Mouse (Mus musculus): ENCODE data around the gene Samd4b.

DNA sequence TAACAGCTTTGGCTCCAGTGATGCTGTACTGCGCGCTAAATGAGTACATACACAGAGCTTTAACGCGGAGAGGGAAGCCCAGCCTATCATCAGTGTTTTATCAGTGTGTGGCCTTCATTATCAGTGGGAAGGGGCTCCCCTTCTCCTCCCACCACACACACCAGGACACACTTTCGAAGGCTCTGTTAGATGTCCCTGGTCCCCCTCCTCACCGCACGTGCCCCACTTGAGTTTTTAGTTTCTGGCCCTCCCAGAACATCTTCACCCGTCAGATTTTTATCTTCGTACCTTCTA is 720 bp downstream of the Samd4b start:
- no peak for TF ChIP-seq HCFC1 (IDR thresholded peaks at IDR 0.05; ENCODE audit: borderline replicate concordance, insufficient read depth, low read length)
- TF ChIP-seq MAFK (IDR thresholded peaks at IDR 0.05; ENCODE audit: insufficient read depth, low read depth, low read length) = no peak
- TF ChIP-seq CHD2 (IDR thresholded peaks at IDR 0.05; ENCODE audit: low read depth, low read length) = no peak
